Mouse (Mus musculus): ENCODE measurements at regions not wholly inside any gene's neighbourhood (a gene's known extent, or its start where the extent isn't known, plus 50 kb on each side); places are given as distances from the start of the nearest gene placed in this dataset.

GRCm38 (mm10) chr4:95308469-95308895, 248.8 kb upstream of the Fggy start:
- DNase-seq (ENCODE audit: low spot score) = peak; percentile 15
- 61% methylated on average over 5 of the region's 5 CpGs for WGBS
- H3K27me3 ChIP-seq (replicated peaks; ENCODE audit: control insufficient read depth, insufficient read depth, low read length) = no peaks in the 10 kb centered on the region

DNA sequence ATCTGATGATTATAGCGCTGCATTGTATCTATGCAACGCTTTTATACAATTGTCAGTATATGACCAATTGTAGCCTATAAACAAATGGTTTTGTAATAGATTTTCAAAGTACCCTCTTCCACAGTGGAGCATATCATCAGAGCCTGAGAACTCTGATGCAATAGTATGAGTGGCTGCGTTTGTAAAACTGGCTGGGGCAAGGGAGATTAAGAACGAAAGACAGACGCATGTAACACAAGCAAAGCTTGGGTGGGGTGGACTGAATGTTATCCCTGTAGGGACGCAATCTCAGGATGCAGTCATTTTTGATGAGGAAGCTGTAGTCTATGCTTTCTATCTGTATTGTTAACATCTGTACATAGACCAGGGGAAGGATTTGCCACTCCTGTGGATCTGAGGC, 246.9 kb upstream of the Fggy start:
- 91% methylated on average over 6 of the region's 6 CpGs for WGBS
- Histone ChIP-seq H3K4me3 (ENCODE audit: low read depth, low read length) (no peak overlapping the region), H3K9ac (ENCODE audit: low read length) (no peak overlapping the region), H3K9me3 (replicated peaks; ENCODE audit: control insufficient read depth, low read length) (no peaks in the 10 kb centered on the region), H3K36me3 (ENCODE audit: control insufficient read depth, insufficient read depth, low read length) (no peaks in the 10 kb centered on the region), H3K27me3 (replicated peaks; ENCODE audit: control insufficient read depth, insufficient read depth, low read length) (no peaks in the 10 kb centered on the region), H3K4me1 (ENCODE audit: control insufficient read depth, insufficient read depth, low read length) (no peaks in the 10 kb centered on the region), H3K4me2 (ENCODE audit: low read length) (no peak overlapping the region), H3K27ac (ENCODE audit: low read depth, low read length) (no peak overlapping the region)
- DNase-seq (ENCODE audit: low spot score) = no peak
- no peak for ATAC-seq

More at GRCm38 (mm10) chr4:95308469-95308895, 248.8 kb upstream of the Fggy start:
- H3K9ac ChIP-seq (ENCODE audit: low read length) = no peak overlapping the region
- H3K4me2 ChIP-seq (ENCODE audit: low read length) = no peak overlapping the region
- no peak for ATAC-seq
- H3K9me3 ChIP-seq (replicated peaks; ENCODE audit: control insufficient read depth, low read length) = no peaks in the 10 kb centered on the region
- H3K36me3 ChIP-seq (ENCODE audit: control insufficient read depth, insufficient read depth, low read length) = no peaks in the 10 kb centered on the region
- H3K27ac ChIP-seq (ENCODE audit: low read depth, low read length) = no peak overlapping the region
- no peak overlapping the region for H3K4me3 ChIP-seq (ENCODE audit: low read depth, low read length)
- H3K4me1 ChIP-seq (ENCODE audit: control insufficient read depth, insufficient read depth, low read length) = peaks cover 6% of the 10 kb centered on the region

DNA sequence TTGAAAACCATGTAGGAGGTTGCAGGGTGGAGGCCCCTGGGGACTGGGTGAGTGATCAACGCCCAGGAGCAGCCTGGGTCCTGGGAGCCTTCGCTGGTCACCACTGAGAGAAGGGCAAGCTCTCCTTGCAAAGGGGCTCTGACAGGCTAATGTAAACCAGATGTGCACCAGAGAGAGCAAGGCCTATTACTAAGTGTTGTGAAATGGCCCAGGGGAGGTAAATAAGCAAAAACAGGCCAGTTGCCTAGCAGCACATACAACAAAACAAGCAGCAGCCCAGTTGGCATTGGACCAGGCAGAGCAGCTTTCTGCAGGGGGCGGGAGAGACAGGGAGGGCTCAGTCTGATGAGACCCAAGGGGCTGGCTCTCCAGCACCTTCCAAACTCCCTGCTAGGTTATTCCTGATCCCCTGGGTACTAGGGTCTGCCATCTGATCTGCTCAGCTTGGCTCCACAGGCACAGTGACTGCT, 239.5 kb upstream of the Fggy start:
- no peaks in the 10 kb centered on the region for H3K27me3 ChIP-seq (replicated peaks; ENCODE audit: control insufficient read depth, insufficient read depth, low read length)
- peaks cover 14% of the 10 kb centered on the region for H3K4me1 ChIP-seq (ENCODE audit: control insufficient read depth, insufficient read depth, low read length)
- no peak overlapping the region; the same call in 1 of the 2 replicates for H3K27ac ChIP-seq (ENCODE audit: low read depth, low read length)
- 49% methylated on average over 3 of the region's 3 CpGs for WGBS
- no peaks in the 10 kb centered on the region for H3K9me3 ChIP-seq (replicated peaks; ENCODE audit: control insufficient read depth, low read length)
- ATAC-seq = peak; percentile 81
- peak; percentile 75 for DNase-seq (ENCODE audit: low spot score)
- H3K36me3 ChIP-seq (ENCODE audit: control insufficient read depth, insufficient read depth, low read length) = no peaks in the 10 kb centered on the region
- H3K9ac ChIP-seq (ENCODE audit: low read length) = no peak overlapping the region
- no peak overlapping the region for H3K4me3 ChIP-seq (ENCODE audit: low read depth, low read length)
- peak overlapping the region; percentile 8; the same call in 1 of the 2 replicates for H3K4me2 ChIP-seq (ENCODE audit: low read length)

DNA sequence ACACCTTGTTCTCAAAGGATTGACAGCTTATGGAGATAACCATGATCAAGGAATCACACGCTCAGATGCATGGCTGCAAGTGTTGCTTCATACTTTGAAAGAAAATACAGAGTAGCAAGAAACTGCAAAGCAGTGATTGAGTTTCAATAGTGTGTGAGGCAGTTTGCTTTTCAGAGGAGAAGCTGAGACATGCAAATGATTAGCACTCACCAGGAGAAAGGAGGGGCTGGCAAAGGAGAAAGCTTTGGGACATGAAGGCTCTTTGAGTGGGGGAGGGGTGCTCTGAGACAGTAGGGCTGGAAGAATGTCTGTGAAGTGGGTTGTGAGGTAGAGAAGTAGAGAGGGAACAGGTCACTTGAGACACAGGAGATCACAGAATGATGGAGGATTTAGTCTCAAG, 238.7 kb upstream of the Fggy start:
- peaks cover 14% of the 10 kb centered on the region for H3K4me1 ChIP-seq (ENCODE audit: control insufficient read depth, insufficient read depth, low read length)
- H3K27ac ChIP-seq (ENCODE audit: low read depth, low read length) = no peak overlapping the region
- H3K27me3 ChIP-seq (replicated peaks; ENCODE audit: control insufficient read depth, insufficient read depth, low read length) = no peaks in the 10 kb centered on the region
- H3K9ac ChIP-seq (ENCODE audit: low read length) = no peak overlapping the region
- peak; percentile 73 for ATAC-seq
- 13% methylated on average over 1 of the region's 1 CpGs for WGBS
- no peak overlapping the region; the same call in 1 of the 2 replicates for H3K4me2 ChIP-seq (ENCODE audit: low read length)
- H3K9me3 ChIP-seq (replicated peaks; ENCODE audit: control insufficient read depth, low read length) = no peaks in the 10 kb centered on the region
- H3K4me3 ChIP-seq (ENCODE audit: low read depth, low read length) = no peak overlapping the region
- peak; percentile 64 for DNase-seq (ENCODE audit: low spot score)
- H3K36me3 ChIP-seq (ENCODE audit: control insufficient read depth, insufficient read depth, low read length) = no peaks in the 10 kb centered on the region

GRCm38 (mm10) chr4:95319036-95319435, 238.3 kb upstream of the Fggy start:
- no peak for ATAC-seq
- no peak overlapping the region for H3K4me3 ChIP-seq (ENCODE audit: low read depth, low read length)
- WGBS = 58% methylated on average over 6 of the region's 6 CpGs

GRCm38 (mm10) chr4:95325861-95326260, 231.4 kb upstream of the Fggy start:
- H3K9me3 ChIP-seq (replicated peaks; ENCODE audit: control insufficient read depth, low read length) = no peaks in the 10 kb centered on the region
- ATAC-seq (no peak), DNase-seq (ENCODE audit: low spot score) (no peak)
- H3K36me3 ChIP-seq (ENCODE audit: control insufficient read depth, insufficient read depth, low read length) = no peaks in the 10 kb centered on the region
- H3K4me1 ChIP-seq (ENCODE audit: control insufficient read depth, insufficient read depth, low read length) = no peaks in the 10 kb centered on the region
- no peak overlapping the region for H3K9ac ChIP-seq (ENCODE audit: low read length)
- H3K27me3 ChIP-seq (replicated peaks; ENCODE audit: control insufficient read depth, insufficient read depth, low read length) = no peaks in the 10 kb centered on the region
- H3K4me2 ChIP-seq (ENCODE audit: low read length) = no peak overlapping the region
- no peak overlapping the region for H3K4me3 ChIP-seq (ENCODE audit: low read depth, low read length)
- WGBS = 74% methylated on average over 1 of the region's 1 CpGs
- no peak overlapping the region for H3K27ac ChIP-seq (ENCODE audit: low read depth, low read length)

More at GRCm38 (mm10) chr4:95319036-95319435, 238.3 kb upstream of the Fggy start:
- Histone ChIP-seq H3K9me3 (replicated peaks; ENCODE audit: control insufficient read depth, low read length) (no peaks in the 10 kb centered on the region), H3K27ac (ENCODE audit: low read depth, low read length) (no peak overlapping the region), H3K36me3 (ENCODE audit: control insufficient read depth, insufficient read depth, low read length) (no peaks in the 10 kb centered on the region), H3K4me1 (ENCODE audit: control insufficient read depth, insufficient read depth, low read length) (peaks cover 14% of the 10 kb centered on the region), H3K4me2 (ENCODE audit: low read length) (no peak overlapping the region), H3K27me3 (replicated peaks; ENCODE audit: control insufficient read depth, insufficient read depth, low read length) (no peaks in the 10 kb centered on the region), H3K9ac (ENCODE audit: low read length) (no peak overlapping the region)
- DNase-seq (ENCODE audit: low spot score) = no peak

DNA sequence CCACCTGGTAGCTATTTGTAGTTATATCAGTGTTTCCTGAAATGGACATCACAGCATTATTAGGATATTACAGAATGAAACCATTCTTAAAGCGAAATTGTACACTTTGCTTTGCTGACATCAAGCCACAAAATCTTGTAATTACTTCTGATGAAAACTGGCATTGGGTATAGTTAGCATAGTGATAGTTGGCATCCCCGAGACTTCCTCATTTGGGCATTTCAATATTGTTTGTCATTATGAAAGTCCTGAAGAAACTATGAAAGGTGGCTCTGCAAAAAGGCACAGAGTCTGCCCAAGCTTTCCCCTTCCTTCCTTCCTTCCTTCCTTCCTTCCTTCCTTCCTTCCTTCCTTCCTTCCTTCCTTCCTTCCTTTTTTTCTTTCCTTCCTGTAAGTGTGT, 217.5 kb upstream of the Fggy start:
- Histone ChIP-seq H3K36me3 (ENCODE audit: control insufficient read depth, insufficient read depth, low read length) (no peaks in the 10 kb centered on the region), H3K27me3 (replicated peaks; ENCODE audit: control insufficient read depth, insufficient read depth, low read length) (no peaks in the 10 kb centered on the region), H3K4me1 (ENCODE audit: control insufficient read depth, insufficient read depth, low read length) (no peaks in the 10 kb centered on the region), H3K27ac (ENCODE audit: low read depth, low read length) (no peak overlapping the region), H3K9ac (ENCODE audit: low read length) (no peak overlapping the region), H3K4me2 (ENCODE audit: low read length) (no peak overlapping the region), H3K4me3 (ENCODE audit: low read depth, low read length) (no peak overlapping the region), H3K9me3 (replicated peaks; ENCODE audit: control insufficient read depth, low read length) (0 out of 2 replicates have a peak, but pooled peaks cover 4% of the 10 kb centered on the region)
- ATAC-seq = no peak
- DNase-seq (ENCODE audit: low spot score) = no peak
- 85% methylated on average over 2 of the region's 2 CpGs for WGBS

GRCm38 (mm10) chr4:95340926-95341325, 216.4 kb upstream of the Fggy start:
- H3K4me3 ChIP-seq (ENCODE audit: low read depth, low read length) = no peak overlapping the region
- H3K27ac ChIP-seq (ENCODE audit: low read depth, low read length) = no peak overlapping the region
- 0 out of 2 replicates have a peak, but pooled peaks cover 4% of the 10 kb centered on the region for H3K9me3 ChIP-seq (replicated peaks; ENCODE audit: control insufficient read depth, low read length)
- H3K4me2 ChIP-seq (ENCODE audit: low read length) = no peak overlapping the region
- no peaks in the 10 kb centered on the region for H3K36me3 ChIP-seq (ENCODE audit: control insufficient read depth, insufficient read depth, low read length)
- H3K9ac ChIP-seq (ENCODE audit: low read length) = no peak overlapping the region
- H3K4me1 ChIP-seq (ENCODE audit: control insufficient read depth, insufficient read depth, low read length) = no peaks in the 10 kb centered on the region
- WGBS = 83% methylated on average over 3 of the region's 3 CpGs
- no peak for ATAC-seq
- no peaks in the 10 kb centered on the region for H3K27me3 ChIP-seq (replicated peaks; ENCODE audit: control insufficient read depth, insufficient read depth, low read length)
- no peak for DNase-seq (ENCODE audit: low spot score)

DNA sequence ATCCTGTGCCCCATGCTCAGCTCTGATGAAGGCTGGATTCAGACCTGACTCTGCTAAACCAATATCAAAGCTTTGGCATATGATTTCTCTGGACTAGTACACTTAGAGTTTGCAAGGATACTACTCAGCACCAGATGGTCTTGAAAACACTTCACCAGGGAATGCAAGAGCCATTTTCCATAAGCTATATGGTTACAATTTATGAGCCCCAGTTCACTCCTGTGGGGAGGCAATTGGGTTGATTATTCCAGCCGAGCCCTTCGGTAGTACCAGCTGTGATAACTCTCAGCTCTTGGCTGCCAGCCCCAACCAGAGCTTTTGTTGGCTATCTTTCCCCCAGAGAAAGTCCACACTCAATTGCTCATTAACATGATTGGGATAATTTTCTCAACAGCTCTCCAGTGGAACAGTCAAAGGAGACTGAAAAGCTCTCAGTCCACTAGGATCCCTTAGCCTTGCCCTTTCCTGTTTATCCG, 210.5 kb upstream of the Fggy start:
- H3K27me3 ChIP-seq (replicated peaks; ENCODE audit: control insufficient read depth, insufficient read depth, low read length) = no peaks in the 10 kb centered on the region
- no peak overlapping the region for H3K9ac ChIP-seq (ENCODE audit: low read length)
- H3K27ac ChIP-seq (ENCODE audit: low read depth, low read length) = peak overlapping the region; percentile 72
- no peaks in the 10 kb centered on the region for H3K36me3 ChIP-seq (ENCODE audit: control insufficient read depth, insufficient read depth, low read length)
- peak; percentile 90 for ATAC-seq
- H3K9me3 ChIP-seq (replicated peaks; ENCODE audit: control insufficient read depth, low read length) = no peaks in the 10 kb centered on the region
- H3K4me1 ChIP-seq (ENCODE audit: control insufficient read depth, insufficient read depth, low read length) = peaks cover 22% of the 10 kb centered on the region
- no peak overlapping the region for H3K4me3 ChIP-seq (ENCODE audit: low read depth, low read length)
- 11% methylated on average over 3 of the region's 3 CpGs for WGBS
- 0 out of 2 replicates have a peak overlapping the region, but pooled peaks have one; percentile 0 for H3K4me2 ChIP-seq (ENCODE audit: low read length)
- DNase-seq (ENCODE audit: low spot score) = peak; percentile 92
